Mouse (Mus musculus) ES-E14 (cell line): ENCODE data around the gene Dapp1. TPM values are rescaled to one million over a fixed set of nuclear protein-coding genes. Genes with fewer than 3 reads are reported as not detected.

Experiments
- DNase-seq: peaks from one replicate; pipeline ENCODE4 v3.0.0-alpha.2; 2013; ENCODE audit warnings: low read depth, low spot score
- H3K27ac ChIP-seq: 2 replicates; pipeline ENCODE4 v1.5.1; 2012; ENCODE audit warnings: low read depth, mild to moderate bottlenecking, low read length, moderate library complexity, mixed read lengths; ENCODE audit not compliant: poor library complexity, insufficient read depth, severe bottlenecking
- H3K36me3 ChIP-seq: 2 replicates; pipeline ENCODE4 v1.6.1; 2012; ENCODE audit warnings: mild to moderate bottlenecking, low read length, moderate library complexity, mixed read lengths; ENCODE audit not compliant: control insufficient read depth, poor library complexity, insufficient read depth, severe bottlenecking
- H3K4me1 ChIP-seq, 2 experiments: fragments of 150-350 bp in 1 of 2; sonication (generic) in 1 of 2; 2 replicates each; pipeline ENCODE4 v1.6.1; 2012; ENCODE audit warnings: low read length in 2 of 2, mild to moderate bottlenecking in 1 of 2, mixed read lengths in 1 of 2; ENCODE audit not compliant: control insufficient read depth in 2 of 2, insufficient read depth in 2 of 2, poor library complexity in 1 of 2
- H3K4me3 ChIP-seq, 2 experiments: fragments of 150-350 bp in 1 of 2; sonication (generic) in 1 of 2; 2 replicates each; pipeline ENCODE4 v1.5.1; 2012; ENCODE audit warnings: low read length in 2 of 2, low read depth in 1 of 2, mild to moderate bottlenecking in 1 of 2, mixed read lengths in 1 of 2; ENCODE audit not compliant: insufficient read depth in 1 of 2, poor library complexity in 1 of 2, severe bottlenecking in 1 of 2
- H3K9ac ChIP-seq: 2 replicates; pipeline ENCODE4 v1.6.1; 2012; ENCODE audit warnings: low read depth, mild to moderate bottlenecking, low read length, mixed read lengths; ENCODE audit not compliant: poor library complexity, insufficient read depth, severe bottlenecking
- H3K9me3 ChIP-seq: fragments of 150-350 bp; sonication (generic); 2 replicates; pipeline ENCODE4 v1.6.1; 2012; ENCODE audit warnings: low read depth, mild to moderate bottlenecking, low read length; ENCODE audit not compliant: control insufficient read depth, insufficient read depth
- CHD2 ChIP-seq: IDR thresholded peaks from 2 replicates; pipeline ENCODE4 v1.6.1; 2014; ENCODE audit warnings: mild to moderate bottlenecking, low read depth, low read length, inconsistent platforms
- HCFC1 ChIP-seq: IDR thresholded peaks from 2 replicates; pipeline ENCODE4 v1.6.1; 2012; ENCODE audit warnings: low read length, inconsistent platforms, borderline replicate concordance; ENCODE audit not compliant: insufficient read depth
- MAFK ChIP-seq: IDR thresholded peaks from 2 replicates; pipeline ENCODE4 v1.6.1; 2014; ENCODE audit warnings: mild to moderate bottlenecking, low read depth, low read length, inconsistent platforms; ENCODE audit not compliant: insufficient read depth
- ZC3H11A ChIP-seq: IDR thresholded peaks from 2 replicates; pipeline ENCODE4 v1.6.1; 2012; ENCODE audit warnings: low read depth, mild to moderate bottlenecking, inconsistent platforms, low read length, borderline replicate concordance
- ZNF384 ChIP-seq: IDR thresholded peaks from 2 replicates; pipeline ENCODE4 v1.6.1; 2012; ENCODE audit warnings: low read depth, low read length, inconsistent platforms
- in situ Hi-C, 2 experiments: fragments of 600-800 bp; cut with MboI; formaldehyde crosslinking; loops; one replicate each; pipeline ENCODE4 v1.15.1; 2025; ENCODE audit warnings: low sequenced_read_pairs in 2 of 2, inconsistent platforms in 1 of 2; ENCODE audit not compliant: unreplicated experiment in 2 of 2
- total RNA-seq: library from RNA; depleted of rRNA; stranded (reverse); fragments of 300-350 nt; gene quantifications from 2 replicates; pipeline ENCODE4 v1.2.3, GENCODE M21; 2012

Gene Dapp1
- total RNA-seq, 1 experiment: 6.8 TPM

DNA sequence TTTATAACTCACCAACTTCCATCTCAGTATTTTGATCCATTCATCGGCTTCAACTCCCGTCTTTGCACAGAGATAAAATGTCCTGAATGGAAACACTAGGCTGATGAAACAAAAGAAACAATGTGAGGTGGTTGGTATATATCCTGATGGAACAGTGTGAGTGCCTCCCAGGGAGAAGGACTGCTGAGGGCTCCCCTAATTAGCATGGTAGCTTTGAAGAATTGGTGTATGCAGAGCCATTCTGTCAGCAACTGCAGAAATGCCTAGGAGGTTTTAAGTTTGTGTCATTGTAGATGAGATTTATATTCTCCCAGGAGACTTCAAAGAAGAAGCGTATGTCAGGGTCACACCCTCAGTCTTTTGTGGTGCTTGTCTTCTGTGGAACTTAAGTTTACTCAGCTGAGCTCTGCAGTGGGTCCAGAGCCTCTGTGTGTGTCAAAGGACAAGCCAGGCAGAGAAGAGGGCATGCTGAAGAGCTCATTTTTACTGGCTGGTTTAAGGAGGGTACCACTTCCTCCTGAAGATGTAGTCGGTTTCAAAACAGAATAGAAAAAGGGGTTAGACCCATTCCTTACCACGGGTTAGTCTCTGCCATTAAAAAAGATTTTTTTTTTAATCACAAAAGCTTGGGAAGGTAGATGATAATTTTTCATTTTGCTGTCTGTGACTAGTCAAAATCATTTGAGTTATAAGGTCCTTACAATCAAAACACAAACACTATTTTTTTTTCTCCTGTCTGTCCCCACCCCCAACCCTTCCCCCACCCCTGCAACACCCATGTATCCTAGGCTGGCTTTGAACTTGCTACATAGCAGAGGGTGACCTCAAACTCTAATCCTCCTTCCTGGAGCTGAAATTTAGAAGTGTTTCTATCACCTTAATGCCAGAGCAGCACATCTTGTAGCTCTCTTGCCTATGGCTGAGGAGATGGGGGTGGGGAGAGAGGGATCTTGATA is 45.5 kb downstream of the Dapp1 start:
- in situ Hi-C loops: no loop called here
- Histone ChIP-seq H3K27ac (no peak overlapping the region), H3K4me1 (peaks cover 0 to 3% of the 10 kb centered on the region in 2 experiments; a peak in 1 of 4 replicates), H3K4me3 (no peak overlapping the region), H3K9me3 (no peaks in the 10 kb centered on the region), H3K36me3 (peaks cover 2% of the 10 kb centered on the region), H3K9ac (no peak overlapping the region)
- DNase-seq: no peak
- TF ChIP-seq ZC3H11A (no peak), HCFC1 (no peak), ZNF384 (no peak), CHD2 (no peak), MAFK (no peak)

DNA sequence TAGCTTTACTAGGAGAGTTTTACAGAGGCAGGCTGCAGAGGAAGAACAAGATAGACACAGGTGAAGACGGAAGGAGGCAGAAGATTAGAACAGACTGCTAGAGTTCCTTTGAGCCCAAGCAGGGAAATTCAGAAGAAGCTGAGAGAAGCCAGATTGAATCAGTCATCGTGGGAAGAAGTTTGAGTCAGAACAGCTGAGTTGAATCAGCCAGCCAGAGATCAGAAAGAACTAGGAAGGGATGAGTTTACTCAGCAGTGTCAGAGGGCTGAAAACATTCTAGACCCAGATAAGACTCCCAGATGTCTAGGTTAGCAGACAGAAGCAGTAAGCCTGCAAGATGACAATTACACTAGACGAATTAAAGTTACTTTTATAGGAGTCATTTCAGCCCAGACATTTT is 47.4 kb downstream of the Dapp1 start:
- peaks cover 3% of the 10 kb centered on the region for H3K36me3 ChIP-seq
- in situ Hi-C loops: no loop called here
- H3K4me1 ChIP-seq: peaks cover 0 to 3% of the 10 kb centered on the region in 2 experiments; a peak in 1 of 4 replicates
- no peak overlapping the region for H3K9ac ChIP-seq
- H3K9me3 ChIP-seq: no peaks in the 10 kb centered on the region
- TF ChIP-seq MAFK (no peak), CHD2 (no peak), ZC3H11A (no peak), HCFC1 (no peak), ZNF384 (no peak)
- H3K27ac ChIP-seq: no peak overlapping the region
- H3K4me3 ChIP-seq: no peak overlapping the region
- no peak for DNase-seq

DNA sequence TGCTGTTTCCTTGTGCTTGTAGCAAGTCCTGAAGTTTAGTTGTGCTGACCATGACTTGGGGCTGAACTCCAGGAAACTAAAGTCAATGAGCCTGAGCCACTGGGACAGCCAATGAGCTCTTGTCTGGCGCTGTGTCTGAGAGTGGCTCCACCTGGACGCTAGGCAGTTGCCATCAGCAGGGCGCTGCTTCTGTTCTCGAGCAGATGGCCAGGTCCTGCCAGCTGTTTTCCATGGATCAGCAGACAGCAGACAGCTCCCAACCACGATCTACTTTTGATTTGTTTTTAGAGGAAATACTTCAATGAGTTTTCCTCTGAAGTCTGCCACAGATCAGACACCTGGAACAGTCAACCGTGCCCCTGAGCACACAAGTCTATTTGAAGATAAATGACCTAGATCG is 48.6 kb downstream of the Dapp1 start:
- TF ChIP-seq MAFK (no peak), ZC3H11A (no peak), ZNF384 (no peak), HCFC1 (no peak), CHD2 (no peak)
- in situ Hi-C loops: no loop called here
- H3K36me3 ChIP-seq: peaks cover 5% of the 10 kb centered on the region
- H3K4me1 ChIP-seq: 0 out of 4 replicates have a peak, but pooled peaks cover 0 to 1% of the 10 kb centered on the region in 2 experiments
- no peak overlapping the region for H3K27ac ChIP-seq
- no peak for DNase-seq
- H3K4me3 ChIP-seq: no peak overlapping the region
- no peak overlapping the region for H3K9ac ChIP-seq
- H3K9me3 ChIP-seq: no peaks in the 10 kb centered on the region

DNA sequence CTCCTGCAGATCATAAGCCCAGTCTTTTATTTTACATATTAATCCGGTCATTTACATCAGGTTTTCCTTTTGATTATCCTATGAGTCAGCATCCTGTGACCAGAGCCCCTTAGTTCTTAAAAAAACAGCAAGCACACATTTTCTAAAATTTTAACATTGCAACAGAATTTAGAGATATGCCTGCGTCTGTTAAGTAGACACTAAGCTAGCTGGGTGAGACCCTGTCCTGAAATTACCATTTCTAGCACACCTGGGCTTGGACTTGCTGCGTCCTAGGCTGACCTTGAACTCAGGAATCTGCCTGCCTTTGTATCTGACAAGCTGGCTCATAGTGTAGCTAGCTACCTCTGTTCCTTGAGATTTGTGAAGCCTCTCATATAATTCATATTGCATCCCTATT is 51.4 kb downstream of the Dapp1 start:
- no peak for DNase-seq
- Histone ChIP-seq H3K4me1 (0 out of 4 replicates have a peak, but pooled peaks cover 0 to 1% of the 10 kb centered on the region in 2 experiments), H3K27ac (no peak overlapping the region), H3K36me3 (peaks cover 14% of the 10 kb centered on the region), H3K9ac (no peak overlapping the region), H3K9me3 (no peaks in the 10 kb centered on the region), H3K4me3 (no peak overlapping the region)
- in situ Hi-C loops: no loop called here
- TF ChIP-seq ZNF384 (no peak), MAFK (no peak), ZC3H11A (no peak), HCFC1 (no peak), CHD2 (no peak)
